Mouse (Mus musculus): ENCODE data around the gene E130311K13Rik. TPM values are rescaled to one million over a fixed set of nuclear protein-coding genes. Genes with fewer than 3 reads are reported as not detected.

E130311K13Rik gene
- polyA plus RNA-seq (2012; rRNA removed): 2.4 and 4.0 TPM in 2 replicates

GRCm38 (mm10) chr3:63928878-63929859, at the start of gene E130311K13Rik:
TSS of gene E130311K13Rik (minus strand) at chr3:63929472.
- peak; percentile 91 for DNase-seq (ENCODE audit: low read depth)
- peak; percentile 78 for TF ChIP-seq POLR2A (IDR thresholded peaks at IDR 0.05; ENCODE audit: borderline replicate concordance, extremely low read depth, insufficient read depth, insufficient read length, poor library complexity, severe bottlenecking)
- TF ChIP-seq CTCF (IDR thresholded peaks at IDR 0.05; ENCODE audit: borderline replicate concordance, extremely low read depth, insufficient read depth, insufficient read length): peak; percentile 91

- TF ChIP-seq CTCF (IDR thresholded peaks at IDR 0.05; ENCODE audit: borderline replicate concordance, extremely low read depth, insufficient read depth, insufficient read length) (no peak), POLR2A (IDR thresholded peaks at IDR 0.05; ENCODE audit: borderline replicate concordance, extremely low read depth, insufficient read depth, insufficient read length, poor library complexity, severe bottlenecking) (no peak)
- DNase-seq (ENCODE audit: low read depth): no peak
Measured at GRCm38 (mm10) chr3:63977895-63978294, 48.6 kb upstream of the E130311K13Rik start.

- DNase-seq (ENCODE audit: low read depth): peak; percentile 97
Measured at GRCm38 (mm10) chr3:63975955-63976908, 47.0 kb upstream of the E130311K13Rik start, which contains the start of gene Gmps. TSS of gene Gmps (plus strand) at chr3:63976106.

GRCm38 (mm10) chr3:63965929-63966328, 36.7 kb upstream of the E130311K13Rik start:
- no peak for DNase-seq (ENCODE audit: low read depth)
- TF ChIP-seq POLR2A (IDR thresholded peaks at IDR 0.05; ENCODE audit: borderline replicate concordance, extremely low read depth, insufficient read depth, insufficient read length, poor library complexity, severe bottlenecking) (no peak), CTCF (IDR thresholded peaks at IDR 0.05; ENCODE audit: borderline replicate concordance, extremely low read depth, insufficient read depth, insufficient read length) (no peak)

More at GRCm38 (mm10) chr3:63975955-63976908, 47.0 kb upstream of the E130311K13Rik start, which contains the start of gene Gmps:
- TF ChIP-seq CTCF (IDR thresholded peaks at IDR 0.05; ENCODE audit: borderline replicate concordance, extremely low read depth, insufficient read depth, insufficient read length): no peak
- peak; percentile 57; the same call in 1 of the 2 replicates for TF ChIP-seq POLR2A (IDR thresholded peaks at IDR 0.05; ENCODE audit: borderline replicate concordance, extremely low read depth, insufficient read depth, insufficient read length, poor library complexity, severe bottlenecking)

GRCm38 (mm10) chr3:63964922-63965249, 35.6 kb upstream of the E130311K13Rik start:
- DNase-seq (ENCODE audit: low read depth): no peak
- no peak for TF ChIP-seq POLR2A (IDR thresholded peaks at IDR 0.05; ENCODE audit: borderline replicate concordance, extremely low read depth, insufficient read depth, insufficient read length, poor library complexity, severe bottlenecking)

- peak; percentile 100 for DNase-seq (ENCODE audit: low read depth)
Measured at GRCm38 (mm10) chr3:63964100-63964921, 35.0 kb upstream of the E130311K13Rik start, which contains the start of gene Slc33a1. TSS of gene Slc33a1 (minus strand) at chr3:63964768.

GRCm38 (mm10) chr3:63963421-63964099, 34.3 kb upstream of the E130311K13Rik start:
- TF ChIP-seq POLR2A (IDR thresholded peaks at IDR 0.05; ENCODE audit: borderline replicate concordance, extremely low read depth, insufficient read depth, insufficient read length, poor library complexity, severe bottlenecking) (no peak), CTCF (IDR thresholded peaks at IDR 0.05; ENCODE audit: borderline replicate concordance, extremely low read depth, insufficient read depth, insufficient read length) (no peak)
- peak; percentile 25 for DNase-seq (ENCODE audit: low read depth)

More at GRCm38 (mm10) chr3:63964100-63964921, 35.0 kb upstream of the E130311K13Rik start, which contains the start of gene Slc33a1:
- TF ChIP-seq CTCF (IDR thresholded peaks at IDR 0.05; ENCODE audit: borderline replicate concordance, extremely low read depth, insufficient read depth, insufficient read length) (no peak), POLR2A (IDR thresholded peaks at IDR 0.05; ENCODE audit: borderline replicate concordance, extremely low read depth, insufficient read depth, insufficient read length, poor library complexity, severe bottlenecking) (peak; percentile 40; the same call in 1 of the 2 replicates)

- TF ChIP-seq CTCF (IDR thresholded peaks at IDR 0.05; ENCODE audit: borderline replicate concordance, extremely low read depth, insufficient read depth, insufficient read length) (no peak), POLR2A (IDR thresholded peaks at IDR 0.05; ENCODE audit: borderline replicate concordance, extremely low read depth, insufficient read depth, insufficient read length, poor library complexity, severe bottlenecking) (no peak)
- no peak for DNase-seq (ENCODE audit: low read depth)
Measured at GRCm38 (mm10) chr3:63949837-63950236, 20.6 kb upstream of the E130311K13Rik start.

- no peak for TF ChIP-seq CTCF (IDR thresholded peaks at IDR 0.05; ENCODE audit: borderline replicate concordance, extremely low read depth, insufficient read depth, insufficient read length)
- TF ChIP-seq POLR2A (IDR thresholded peaks at IDR 0.05; ENCODE audit: borderline replicate concordance, extremely low read depth, insufficient read depth, insufficient read length, poor library complexity, severe bottlenecking): no peak
- peak; percentile 66 for DNase-seq (ENCODE audit: low read depth)
Measured at GRCm38 (mm10) chr3:63941204-63941850, 12.1 kb upstream of the E130311K13Rik start.

Measured in brain, embryonic 14.5 days (tissue).